Mouse (Mus musculus) liver, embryonic 13.5 days (tissue): ENCODE measurements around the gene Nox4. TPM values are rescaled to one million over a fixed set of nuclear protein-coding genes. Genes with fewer than 3 reads are reported as not detected.

Experiments used
- ATAC-seq: fragments of 200-750 bp; cut with Nextera tagmentation; 2 replicates; pipeline ENCODE4 v1.8.0; 2017; ENCODE audit warnings: low read depth, mild to moderate bottlenecking, moderate number of reproducible peaks, moderate library complexity
- DNase-seq: peaks from one replicate; pipeline ENCODE4 v3.0.0; 2022
- H3K27ac ChIP-seq: fragments of 300-500 bp; sonication (generic); 2 replicates; pipeline ENCODE4 v1.5.1; 2015; ENCODE audit warnings: moderate library complexity, mild to moderate bottlenecking, inconsistent platforms
- H3K27me3 ChIP-seq: fragments of 300-500 bp; sonication (generic); 2 replicates; pipeline ENCODE4 v1.6.1; 2015; ENCODE audit warnings: mild to moderate bottlenecking, inconsistent platforms
- H3K36me3 ChIP-seq: fragments of 300-500 bp; sonication (generic); 2 replicates; pipeline ENCODE4 v1.6.1; 2015; ENCODE audit warnings: mild to moderate bottlenecking, inconsistent platforms
- H3K4me1 ChIP-seq: fragments of 300-500 bp; sonication (generic); replicated peaks from 2 replicates; pipeline ENCODE4 v1.6.1; 2015; ENCODE audit warnings: inconsistent platforms
- H3K4me2 ChIP-seq: fragments of 300-500 bp; sonication (generic); 2 replicates; pipeline ENCODE4 v1.6.1; 2015; ENCODE audit warnings: inconsistent platforms, mild to moderate bottlenecking, moderate library complexity
- H3K4me3 ChIP-seq: fragments of 300-500 bp; sonication (generic); replicated peaks from 2 replicates; pipeline ENCODE4 v1.5.1; 2015; ENCODE audit warnings: mild to moderate bottlenecking, inconsistent platforms
- H3K9ac ChIP-seq: fragments of 300-500 bp; sonication (generic); 2 replicates; pipeline ENCODE4 v1.6.1; 2015; ENCODE audit warnings: mild to moderate bottlenecking, inconsistent platforms
- H3K9me3 ChIP-seq: fragments of 300-500 bp; sonication (generic); replicated peaks from 2 replicates; pipeline ENCODE4 v1.6.1; 2016; ENCODE audit warnings: inconsistent platforms
- WGBS: fragments of 180-500 bp; shearing (Covaris S2); methylation state at CpG from one replicate; pipeline ENCODE4 v1.1.7; 2015; ENCODE audit not compliant: insufficient replicate concordance; 5-methylcytosine and 5-hydroxymethylcytosine counted together
- polyA plus RNA-seq: library from polyadenylated mRNA; unstranded; fragments of >200 nt; fragmentation: Nextera tagmentation; extraction: Ambion mirVana; gene quantifications from 2 replicates; pipeline ENCODE4 v1.2.1, GENCODE M21; 2015

The Nox4 gene
- polyA plus RNA-seq, 1 experiment from 2014 or later = 0.16 TPM

DNA sequence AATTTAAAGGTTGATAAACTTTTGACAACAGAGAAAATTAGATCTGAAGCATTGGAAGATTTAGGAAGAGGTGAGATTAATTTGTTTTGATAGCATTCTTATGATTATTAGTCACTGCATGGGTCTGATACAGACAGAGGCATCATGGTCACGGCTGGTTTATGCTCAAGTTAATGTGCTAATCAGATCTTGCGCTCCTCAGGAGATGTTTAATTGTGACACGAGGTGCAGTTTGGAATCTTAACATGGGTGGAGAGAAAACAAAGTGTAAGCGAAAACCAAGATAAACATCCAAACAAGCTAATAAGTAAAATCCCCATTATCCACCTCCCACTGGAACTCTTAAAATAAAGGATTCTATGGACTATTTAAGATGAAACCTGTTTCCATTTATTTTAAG, 6.2 kb downstream of the Nox4 start:
- no peaks in the 10 kb centered on the region for H3K36me3 ChIP-seq
- no peaks in the 10 kb centered on the region for H3K4me1 ChIP-seq
- no peak overlapping the region for H3K4me2 ChIP-seq
- ATAC-seq = no peak
- no peaks in the 10 kb centered on the region for H3K27me3 ChIP-seq
- H3K9ac ChIP-seq = no peak overlapping the region
- no peak for DNase-seq
- 58% methylated on average over 4 of the region's 4 CpGs for WGBS
- no peak overlapping the region for H3K27ac ChIP-seq
- H3K9me3 ChIP-seq = no peaks in the 10 kb centered on the region
- H3K4me3 ChIP-seq = no peak overlapping the region

DNA sequence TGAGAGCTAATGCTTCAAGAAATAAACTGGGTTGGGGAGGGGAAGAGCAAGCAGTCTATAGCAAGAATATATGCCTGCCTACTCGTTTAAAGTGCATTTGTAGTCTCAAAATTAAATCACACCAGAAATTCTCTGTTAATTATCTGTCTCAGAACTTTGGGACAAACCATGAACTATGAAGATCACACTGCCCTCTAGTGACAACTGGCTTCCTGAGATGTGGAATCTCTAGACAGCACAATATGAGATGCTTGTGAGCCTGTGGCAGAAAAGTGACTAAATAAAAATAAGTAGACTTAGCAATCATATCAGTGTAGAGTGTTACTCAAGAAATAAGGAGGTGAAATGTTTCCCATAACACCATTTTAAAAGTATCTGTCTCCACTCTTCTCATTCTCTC, 31.3 kb downstream of the Nox4 start:
- no peaks in the 10 kb centered on the region for H3K9me3 ChIP-seq
- H3K4me3 ChIP-seq = no peak overlapping the region
- no peak for ATAC-seq
- H3K27ac ChIP-seq = no peak overlapping the region
- no peaks in the 10 kb centered on the region for H3K4me1 ChIP-seq
- no peaks in the 10 kb centered on the region for H3K27me3 ChIP-seq
- H3K4me2 ChIP-seq = no peak overlapping the region
- DNase-seq = no peak
- no peak overlapping the region for H3K9ac ChIP-seq
- no peaks in the 10 kb centered on the region for H3K36me3 ChIP-seq
- WGBS = 2% methylated on average over 1 of the region's 1 CpGs

DNA sequence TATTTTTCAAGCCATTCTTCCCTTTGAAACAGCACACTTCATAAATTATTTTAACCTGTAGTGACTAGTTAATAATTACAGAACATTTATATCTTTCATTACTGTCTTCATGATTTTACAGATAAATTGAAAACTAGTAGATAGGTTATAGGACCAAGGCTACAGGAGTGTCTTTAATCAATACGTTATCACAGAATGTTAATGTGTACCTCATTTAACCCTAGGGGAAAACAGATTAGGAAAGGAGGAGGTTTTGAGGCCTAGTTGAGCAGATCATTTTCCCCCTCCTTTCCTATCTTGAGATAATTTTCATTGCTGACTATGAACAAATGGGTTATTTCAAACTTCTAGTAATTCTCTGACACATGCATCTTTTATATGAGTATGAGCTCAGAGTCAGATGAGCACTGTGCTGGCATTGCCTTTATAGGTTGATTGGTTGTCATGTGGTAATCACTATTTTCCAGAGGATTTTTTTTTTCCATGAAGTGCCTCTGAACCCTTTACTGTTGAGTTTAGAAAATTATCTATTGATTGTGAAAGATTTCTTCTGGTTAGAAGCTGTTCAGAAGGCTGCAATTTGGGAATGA, 57.9 kb downstream of the Nox4 start:
- H3K4me1 ChIP-seq = no peaks in the 10 kb centered on the region
- H3K4me3 ChIP-seq = no peak overlapping the region
- DNase-seq (no peak), ATAC-seq (no peak)
- no peak overlapping the region for H3K9ac ChIP-seq
- 75% methylated on average over 1 of the region's 1 CpGs for WGBS
- H3K4me2 ChIP-seq = no peak overlapping the region
- H3K9me3 ChIP-seq = no peaks in the 10 kb centered on the region
- no peaks in the 10 kb centered on the region for H3K36me3 ChIP-seq
- H3K27ac ChIP-seq = no peak overlapping the region
- H3K27me3 ChIP-seq = no peaks in the 10 kb centered on the region

DNA sequence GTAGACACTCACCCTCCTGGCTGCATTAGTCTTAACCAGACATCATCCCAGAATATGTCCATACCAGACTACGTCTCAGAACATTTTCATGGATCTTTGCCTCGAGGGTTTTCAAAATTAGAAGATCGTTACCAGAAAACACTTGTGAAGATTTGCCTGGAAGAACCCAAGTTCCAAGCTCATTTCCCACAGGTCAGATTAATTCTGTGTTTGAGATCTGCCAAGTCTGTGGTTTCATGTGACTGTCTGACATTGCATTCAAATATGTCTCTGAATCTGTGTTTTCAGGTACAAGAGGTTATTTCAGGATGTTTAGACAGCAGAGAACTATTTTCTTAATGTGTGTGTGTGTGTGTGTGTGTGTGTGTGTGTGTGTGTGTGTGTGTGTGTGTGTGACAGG, 75.7 kb downstream of the Nox4 start:
- Histone ChIP-seq H3K36me3 (no peaks in the 10 kb centered on the region), H3K27ac (no peak overlapping the region), H3K4me1 (no peaks in the 10 kb centered on the region), H3K4me3 (no peak overlapping the region), H3K9ac (no peak overlapping the region), H3K9me3 (no peaks in the 10 kb centered on the region), H3K4me2 (no peak overlapping the region), H3K27me3 (no peaks in the 10 kb centered on the region)
- WGBS = 67% methylated on average over 3 of the region's 3 CpGs
- DNase-seq = no peak
- ATAC-seq = no peak

DNA sequence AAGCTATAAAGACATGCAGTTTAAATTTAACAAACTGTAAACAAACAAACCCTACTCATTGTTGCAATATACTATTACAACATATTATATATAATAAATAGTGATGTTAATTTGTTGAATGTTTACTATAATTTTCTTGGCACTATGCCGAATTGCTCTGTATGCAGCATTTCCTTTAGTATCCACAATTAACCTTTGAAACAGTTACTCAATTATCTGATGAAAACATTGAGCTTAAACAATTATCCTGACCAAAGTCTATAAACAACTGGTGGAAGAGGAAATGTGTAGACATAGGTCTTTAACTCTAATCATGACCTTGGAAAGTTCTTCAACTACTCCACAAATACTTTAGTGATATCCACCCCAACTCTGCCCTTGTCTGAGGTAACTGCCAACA, 76.2 kb downstream of the Nox4 start:
- H3K4me2 ChIP-seq = no peak overlapping the region
- ATAC-seq (no peak), DNase-seq (no peak)
- no peaks in the 10 kb centered on the region for H3K9me3 ChIP-seq
- no peak overlapping the region for H3K27ac ChIP-seq
- 70% methylated on average over 1 of the region's 1 CpGs for WGBS
- H3K4me3 ChIP-seq = no peak overlapping the region
- H3K36me3 ChIP-seq = no peaks in the 10 kb centered on the region
- no peaks in the 10 kb centered on the region for H3K27me3 ChIP-seq
- no peak overlapping the region for H3K9ac ChIP-seq
- no peaks in the 10 kb centered on the region for H3K4me1 ChIP-seq

DNA sequence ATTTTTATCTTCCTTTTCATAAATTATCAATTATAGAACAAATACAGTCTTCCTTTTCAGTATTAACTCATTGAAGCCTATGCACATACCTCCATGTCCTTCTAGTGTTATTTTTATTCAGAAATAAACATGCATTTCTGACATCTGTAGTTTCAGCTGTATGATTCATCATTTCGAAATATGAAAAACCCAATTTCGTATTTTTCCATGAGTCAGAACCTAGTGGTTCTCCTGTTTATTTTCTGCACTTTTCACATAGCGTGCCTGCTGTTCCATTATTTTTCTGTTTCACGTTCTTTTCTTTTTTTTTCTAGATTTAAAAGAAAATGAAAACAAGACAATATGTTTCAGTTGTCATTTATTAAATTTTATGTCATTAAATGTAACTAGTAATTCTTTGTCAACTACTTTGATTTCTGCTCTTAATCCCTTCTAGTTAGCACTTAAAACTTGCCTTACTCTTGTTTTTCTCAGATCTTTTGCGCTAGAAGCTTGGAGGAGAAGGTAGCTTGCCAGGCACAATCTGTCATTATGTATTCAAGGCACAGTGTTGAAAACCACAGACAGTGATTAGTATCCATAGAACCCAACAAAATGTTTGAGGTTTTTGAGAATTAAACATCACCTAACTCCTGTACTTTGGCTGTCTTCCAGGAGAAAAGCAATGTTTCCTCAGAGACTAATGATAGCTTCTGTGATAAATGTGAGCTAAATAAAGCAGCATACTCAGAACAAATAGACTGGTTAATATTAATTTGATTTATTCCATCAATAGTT, 85.1 kb downstream of the Nox4 start:
- Histone ChIP-seq H3K9ac (no peak overlapping the region), H3K4me2 (no peak overlapping the region), H3K4me3 (no peak overlapping the region), H3K27ac (no peak overlapping the region), H3K9me3 (no peaks in the 10 kb centered on the region), H3K4me1 (no peaks in the 10 kb centered on the region), H3K36me3 (no peaks in the 10 kb centered on the region), H3K27me3 (no peaks in the 10 kb centered on the region)
- ATAC-seq (no peak), DNase-seq (no peak)
- WGBS = 64% methylated on average over 5 of the region's 5 CpGs

DNA sequence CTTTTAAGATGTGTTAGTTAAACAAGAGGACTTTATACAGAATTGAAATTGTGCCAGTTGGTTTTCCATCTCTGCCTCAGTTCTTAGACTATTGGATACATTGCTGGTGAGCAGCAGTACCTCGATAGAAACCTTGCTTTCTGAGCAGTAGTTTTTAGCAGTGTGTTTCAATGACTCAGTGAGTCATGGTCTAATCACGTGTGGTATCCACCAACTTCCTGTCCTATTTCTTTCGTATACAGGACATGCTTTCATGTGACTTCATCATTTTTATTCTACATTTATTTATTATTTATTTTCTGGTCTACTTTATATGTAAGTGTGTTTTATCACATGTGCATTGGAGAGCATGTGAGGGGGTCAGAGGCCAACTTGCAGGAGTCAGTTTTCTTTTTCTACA, 99.7 kb downstream of the Nox4 start:
- Histone ChIP-seq H3K27ac (no peak overlapping the region), H3K36me3 (no peaks in the 10 kb centered on the region), H3K4me2 (no peak overlapping the region), H3K4me3 (no peak overlapping the region), H3K9me3 (no peaks in the 10 kb centered on the region), H3K4me1 (no peaks in the 10 kb centered on the region), H3K27me3 (no peaks in the 10 kb centered on the region), H3K9ac (no peak overlapping the region)
- DNase-seq = no peak
- WGBS = 33% methylated on average over 3 of the region's 3 CpGs
- no peak for ATAC-seq

DNA sequence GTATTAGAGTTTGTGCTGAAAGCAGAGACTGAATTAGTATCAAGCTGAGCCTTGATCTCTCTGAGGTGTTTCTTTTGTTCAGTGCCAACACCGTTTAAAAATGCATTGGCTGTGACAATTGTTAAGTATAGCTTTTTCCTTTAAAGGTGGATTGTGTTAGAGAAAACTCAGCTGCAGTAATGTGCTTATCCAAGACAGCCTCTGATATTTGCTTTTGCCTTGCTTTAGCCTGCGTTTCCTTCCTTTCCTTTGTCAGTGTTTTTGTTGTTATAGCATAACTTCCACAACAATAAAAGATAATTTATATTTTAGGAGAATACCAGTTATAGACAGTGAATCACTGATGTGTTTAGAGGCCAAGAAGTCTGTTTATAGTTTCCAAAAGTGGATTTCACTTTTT, 106.9 kb downstream of the Nox4 start:
- Histone ChIP-seq H3K9me3 (no peaks in the 10 kb centered on the region), H3K9ac (no peak overlapping the region), H3K4me2 (no peak overlapping the region), H3K4me3 (no peak overlapping the region), H3K27ac (no peak overlapping the region), H3K4me1 (no peaks in the 10 kb centered on the region), H3K36me3 (no peaks in the 10 kb centered on the region), H3K27me3 (no peaks in the 10 kb centered on the region)
- 47% methylated on average over 2 of the region's 2 CpGs for WGBS
- DNase-seq (no peak), ATAC-seq (no peak)

DNA sequence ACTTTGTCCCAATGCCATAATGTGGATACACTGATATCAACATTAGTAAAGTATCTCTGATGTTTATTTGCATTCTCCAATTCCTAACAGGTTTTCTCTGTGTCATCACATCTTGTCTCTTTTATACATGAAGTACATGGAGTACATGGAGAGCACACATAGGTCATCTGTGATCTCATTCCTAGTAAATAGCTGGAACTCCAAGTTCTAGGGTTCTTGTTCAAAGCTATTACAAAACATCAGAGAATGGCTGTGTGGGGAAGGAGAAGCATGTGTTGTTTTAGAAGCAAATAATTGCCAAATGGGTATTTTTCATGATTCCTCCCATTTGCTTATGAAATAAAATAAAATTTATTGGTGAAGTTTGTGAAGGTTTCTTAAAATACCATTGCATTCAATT, 121.9 kb downstream of the Nox4 start:
- ATAC-seq (no peak), DNase-seq (no peak)
- no peak overlapping the region for H3K4me2 ChIP-seq
- H3K4me1 ChIP-seq = no peaks in the 10 kb centered on the region
- H3K9ac ChIP-seq = no peak overlapping the region
- no peaks in the 10 kb centered on the region for H3K27me3 ChIP-seq
- no peak overlapping the region for H3K4me3 ChIP-seq
- no peaks in the 10 kb centered on the region for H3K9me3 ChIP-seq
- no peak overlapping the region for H3K27ac ChIP-seq
- H3K36me3 ChIP-seq = no peaks in the 10 kb centered on the region

DNA sequence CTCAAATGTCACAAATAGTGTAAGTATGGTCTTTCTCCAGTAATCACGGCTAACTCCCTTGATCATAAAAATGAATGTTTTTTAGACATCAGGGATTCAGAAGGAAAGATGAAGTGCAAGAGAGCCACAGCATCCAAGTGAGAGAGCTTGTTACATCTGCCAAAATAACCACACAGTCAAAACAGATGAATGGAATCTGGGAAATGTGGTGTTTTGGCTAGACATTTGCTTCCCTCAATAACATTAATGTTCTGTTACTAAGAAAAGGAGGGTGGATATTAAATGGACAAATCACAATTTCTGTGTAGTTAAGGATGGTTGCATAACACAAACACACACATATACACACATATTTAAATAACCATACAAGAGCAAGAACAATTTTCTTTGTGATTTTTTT, 123.2 kb downstream of the Nox4 start:
- WGBS = 77% methylated on average over 1 of the region's 1 CpGs
- Histone ChIP-seq H3K27me3 (no peaks in the 10 kb centered on the region), H3K4me1 (no peaks in the 10 kb centered on the region), H3K27ac (no peak overlapping the region), H3K9ac (no peak overlapping the region), H3K9me3 (no peaks in the 10 kb centered on the region), H3K4me2 (no peak overlapping the region), H3K4me3 (no peak overlapping the region), H3K36me3 (no peaks in the 10 kb centered on the region)
- ATAC-seq (no peak), DNase-seq (no peak)

DNA sequence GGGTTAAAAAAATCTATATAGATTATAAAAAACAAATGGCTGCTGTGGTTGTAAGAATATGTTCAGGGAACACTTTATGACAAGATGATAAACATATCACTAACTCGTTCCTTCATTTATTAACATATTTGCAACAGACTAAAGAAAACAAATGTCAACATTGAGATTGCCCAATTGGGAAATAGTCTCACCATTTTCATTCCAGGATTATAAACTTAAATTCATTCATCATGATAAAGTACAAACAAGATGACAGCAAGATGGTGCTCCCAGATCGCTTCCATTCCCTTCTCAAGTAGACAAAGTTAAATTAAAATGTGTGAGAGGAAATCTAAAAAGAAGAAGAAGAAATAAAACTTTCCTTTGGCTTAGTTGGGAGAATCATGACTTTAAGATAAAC, 124.9 kb downstream of the Nox4 start:
- ATAC-seq = no peak

DNA sequence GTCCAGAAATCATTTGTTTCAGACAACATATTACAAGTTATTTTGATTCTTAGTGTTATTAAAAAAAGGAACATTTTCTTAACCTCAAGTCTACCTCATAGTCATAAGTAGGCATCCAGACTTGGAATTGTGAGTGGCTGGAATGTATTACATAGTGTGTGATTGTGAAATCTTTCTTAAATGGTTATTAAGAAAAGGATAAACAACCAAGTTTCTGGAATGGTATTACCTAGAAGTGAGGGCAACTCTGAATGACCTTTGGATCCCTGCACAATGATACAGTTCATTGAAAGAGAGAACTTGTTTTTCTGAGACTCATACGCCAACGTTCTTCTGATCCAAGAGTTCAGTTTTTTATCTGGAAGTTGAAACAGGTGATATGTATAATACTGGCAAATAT, 125.4 kb downstream of the Nox4 start:
- no peaks in the 10 kb centered on the region for H3K4me1 ChIP-seq
- H3K27ac ChIP-seq = no peak overlapping the region
- H3K4me3 ChIP-seq = no peak overlapping the region
- H3K9ac ChIP-seq = no peak overlapping the region
- ATAC-seq = no peak
- H3K36me3 ChIP-seq = no peaks in the 10 kb centered on the region
- no peaks in the 10 kb centered on the region for H3K27me3 ChIP-seq
- H3K4me2 ChIP-seq = no peak overlapping the region
- H3K9me3 ChIP-seq = no peaks in the 10 kb centered on the region
- WGBS = 70% methylated on average over 2 of the region's 2 CpGs
- no peak for DNase-seq

More for the DNA sequence above, 124.9 kb downstream of the Nox4 start:
- no peaks in the 10 kb centered on the region for H3K27me3 ChIP-seq
- no peaks in the 10 kb centered on the region for H3K36me3 ChIP-seq
- no peak overlapping the region for H3K9ac ChIP-seq
- H3K4me1 ChIP-seq = no peaks in the 10 kb centered on the region
- no peaks in the 10 kb centered on the region for H3K9me3 ChIP-seq
- H3K4me2 ChIP-seq = no peak overlapping the region
- 60% methylated on average over 2 of the region's 2 CpGs for WGBS
- H3K27ac ChIP-seq = no peak overlapping the region
- no peak overlapping the region for H3K4me3 ChIP-seq
- DNase-seq = no peak
